Mouse (Mus musculus): ENCODE measurements at regions not wholly inside any gene's neighbourhood (a gene's known extent, or its start where the extent isn't known, plus 50 kb on each side); places are given as distances from the start of the nearest gene placed in this dataset.

DNA sequence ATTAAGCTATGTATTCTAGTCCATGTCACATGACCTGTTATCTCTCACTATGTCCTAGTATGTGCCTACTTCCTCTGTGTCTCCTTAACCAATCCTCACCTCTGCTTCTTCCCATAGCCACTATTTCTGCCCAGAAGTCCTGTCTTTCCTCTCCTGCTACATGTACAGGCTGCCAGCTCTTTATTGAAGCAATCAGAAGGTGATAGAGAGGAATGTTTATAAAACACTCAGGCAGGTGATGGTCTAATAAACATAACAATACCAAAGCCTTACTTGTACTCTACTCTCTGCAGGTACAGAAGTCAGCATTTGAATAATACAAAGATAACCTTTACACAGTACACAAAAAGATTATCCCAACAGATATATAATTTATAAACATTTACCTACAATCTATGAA, 52.9 kb upstream of the Lrfn5 start:
- DNase-seq (ENCODE audit: low read depth, low spot score) = peak; percentile 17

All from ES-CJ7 (cell line).